Mouse (Mus musculus): Measurements from ENCODE around the gene Pstpip1.

Gene Pstpip1

DNA sequence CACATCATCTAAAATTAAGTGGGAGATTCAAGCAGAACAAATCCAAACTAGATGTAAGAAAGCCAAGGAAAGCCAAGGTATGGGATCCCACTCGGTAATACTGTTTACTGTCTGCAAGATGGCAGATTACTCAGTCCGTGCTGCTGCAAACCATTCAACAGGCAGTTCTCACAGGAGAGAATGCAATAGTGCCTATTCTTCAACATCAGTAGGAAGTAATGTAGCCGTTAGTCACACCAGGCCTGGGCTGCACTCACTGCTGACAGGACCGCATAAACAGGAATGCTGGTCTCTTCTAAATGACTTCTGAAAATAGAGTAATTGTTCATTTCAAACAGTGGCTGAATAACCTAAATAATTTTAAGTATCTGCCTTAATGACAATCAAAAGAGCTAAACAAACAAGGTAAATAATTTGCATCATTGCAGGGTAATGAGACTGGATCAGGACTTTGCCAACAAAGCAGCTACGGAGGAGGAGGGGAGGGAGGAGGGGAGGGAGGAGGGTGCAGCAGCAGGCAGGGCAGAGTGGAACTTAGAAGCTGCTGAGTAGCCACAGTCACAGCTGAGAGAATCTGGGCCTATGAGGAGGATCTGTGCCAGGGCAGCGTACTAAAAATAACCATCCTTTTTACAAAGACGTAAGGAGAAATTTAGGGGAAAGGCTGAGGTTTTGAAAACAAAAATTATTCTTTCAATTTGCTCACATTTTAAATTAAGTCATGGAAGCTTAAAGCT is 62.2 kb downstream of the Pstpip1 start:
- no peak for DNase-seq (ENCODE audit: low read depth, low spot score)

DNA sequence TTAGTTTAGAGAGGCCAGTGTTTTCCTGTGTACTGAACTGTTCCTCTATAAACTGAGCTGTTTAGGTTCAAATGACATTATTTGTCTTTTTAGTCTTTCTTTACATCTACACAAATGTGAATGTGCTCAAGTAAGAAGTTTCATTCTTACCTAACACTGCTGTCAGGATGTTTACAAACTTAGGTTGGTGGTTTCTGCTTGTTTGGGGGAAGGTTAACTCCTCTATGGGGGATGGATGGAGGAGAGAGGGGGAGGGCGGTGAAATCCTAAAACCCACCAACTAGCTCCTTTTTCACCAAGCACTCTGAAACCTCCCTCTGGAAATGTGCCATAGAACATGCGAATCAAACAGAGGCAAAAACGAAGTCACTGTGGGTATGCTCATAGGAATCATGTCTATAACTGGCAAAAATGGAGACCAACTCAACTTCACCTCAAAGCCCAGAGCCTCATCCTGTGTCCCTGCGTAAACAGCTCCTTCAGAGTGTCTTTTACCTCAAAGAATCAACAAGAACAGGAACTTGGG is 62.8 kb downstream of the Pstpip1 start:
- DNase-seq (ENCODE audit: low read depth, low spot score), result no peak

DNA sequence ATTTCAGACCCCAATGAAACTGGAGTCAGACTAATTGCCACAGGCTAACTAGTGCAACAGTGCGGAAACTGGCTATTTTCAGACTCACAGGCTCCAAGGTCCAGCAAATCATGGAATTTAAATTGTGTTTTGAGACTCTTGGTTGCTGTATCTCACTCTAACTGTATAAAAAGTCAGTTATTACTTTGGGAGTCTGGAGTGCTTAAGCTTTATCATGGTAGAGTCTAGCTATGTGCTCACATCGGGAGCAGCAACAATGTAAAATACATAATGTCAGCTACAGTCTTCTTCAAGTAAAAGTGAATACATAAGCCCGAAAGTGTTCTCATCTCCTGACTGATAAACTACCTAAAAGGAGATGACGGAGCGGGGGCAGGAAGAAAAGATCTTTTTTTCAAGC is 64.8 kb downstream of the Pstpip1 start:
- no peak for DNase-seq (ENCODE audit: low read depth, low spot score)

DNA sequence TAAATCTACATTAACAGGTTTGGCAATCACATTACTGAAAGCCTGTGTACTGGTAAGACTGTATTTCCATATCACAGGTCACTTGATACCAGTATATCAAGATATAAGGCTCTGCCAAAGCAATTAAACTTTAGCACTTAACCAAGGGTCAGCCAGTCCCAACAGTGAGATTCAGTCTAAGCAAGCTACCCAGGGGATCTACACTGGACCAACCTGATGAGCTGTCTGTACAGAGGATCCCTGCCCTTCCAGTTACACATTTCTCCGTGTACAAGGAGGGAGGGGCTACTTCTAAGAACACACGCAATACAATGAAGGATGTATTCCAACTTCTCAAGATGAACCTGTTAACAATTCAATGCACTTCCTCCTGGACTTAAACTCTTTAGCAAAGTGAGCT is 68.3 kb downstream of the Pstpip1 start:
- DNase-seq (ENCODE audit: low read depth, low spot score), result no peak

DNA sequence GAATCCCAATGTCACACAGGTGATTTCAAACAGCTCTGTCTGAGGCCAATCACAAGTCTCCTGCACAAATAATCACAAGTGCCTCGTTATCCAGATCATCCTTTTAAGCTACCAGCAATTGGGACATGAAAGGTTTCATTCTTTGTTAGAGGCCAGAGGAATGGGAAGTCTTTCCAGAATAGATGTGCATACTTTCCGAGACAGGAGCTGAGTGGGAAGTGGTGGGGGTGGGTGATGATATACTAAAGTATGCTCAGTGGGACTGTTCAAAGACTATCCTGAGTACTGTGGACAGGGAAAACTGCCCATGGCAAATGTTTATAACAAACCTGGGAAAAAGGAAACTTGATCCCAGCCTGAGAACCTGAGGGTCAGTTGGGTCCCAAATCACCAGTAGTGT is 69.7 kb downstream of the Pstpip1 start:
- DNase-seq (ENCODE audit: low read depth, low spot score), result peak; percentile 10

DNA sequence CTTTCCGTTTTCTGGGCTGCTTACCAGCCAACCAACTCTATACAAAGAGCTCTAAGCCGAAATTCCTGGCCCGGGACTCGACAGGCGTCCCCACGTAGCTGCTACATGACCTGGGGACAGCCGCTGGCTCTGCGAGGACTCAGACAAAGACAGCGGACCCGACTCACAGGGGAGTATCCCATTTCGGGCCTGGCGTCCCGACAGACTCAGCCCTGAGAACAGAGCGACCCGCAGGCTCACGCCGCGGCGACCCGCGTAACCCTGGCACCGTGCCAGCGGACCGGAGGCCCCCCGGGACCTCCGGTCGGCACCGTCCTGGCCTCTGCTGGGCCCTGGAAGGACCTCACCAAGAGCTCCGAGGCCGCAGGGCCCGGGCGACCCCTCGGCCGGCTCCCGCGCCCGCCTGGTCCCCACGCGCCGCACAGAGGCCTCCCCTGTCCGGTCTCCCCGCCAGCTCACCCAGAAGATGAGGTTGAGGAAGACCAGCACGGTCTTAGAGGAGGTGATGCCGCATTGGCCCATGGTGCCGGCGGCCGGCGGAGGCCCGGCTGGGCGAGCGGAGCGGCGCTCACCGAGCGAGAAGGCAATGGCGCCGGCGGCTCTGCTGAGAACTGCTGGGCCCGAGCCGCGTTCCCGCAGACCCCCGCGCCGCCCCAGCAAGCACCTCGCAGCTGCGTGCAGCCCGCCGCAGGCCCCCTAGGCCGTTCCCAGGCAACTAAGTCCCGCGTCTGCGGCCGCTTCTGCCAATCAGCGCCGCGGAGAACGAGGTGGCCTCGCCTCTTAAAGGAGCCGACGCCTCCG is 70.8 kb downstream of the Pstpip1 start:
- DNase-seq (ENCODE audit: low read depth, low spot score), result peak; percentile 94

DNA sequence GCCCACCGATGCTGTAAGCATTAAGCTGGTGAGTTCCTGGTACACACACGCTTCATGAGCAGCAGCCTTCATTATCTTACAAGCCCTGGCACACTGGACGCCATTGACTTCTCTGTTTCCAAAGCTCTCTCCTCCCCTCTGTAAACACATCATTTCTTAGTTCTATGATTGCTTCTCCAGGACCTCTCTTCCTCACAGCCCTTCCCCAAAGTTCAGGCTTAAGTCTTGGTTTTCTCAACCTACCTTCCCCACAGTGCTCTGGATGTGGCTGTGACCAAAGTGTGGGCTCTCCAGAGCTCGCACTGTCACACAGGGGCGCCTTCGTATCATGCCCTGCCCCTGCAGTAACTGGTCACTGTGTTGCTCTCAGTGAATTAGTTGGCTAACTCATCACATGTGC is 75.6 kb downstream of the Pstpip1 start, which contains the start of gene Tspan3:
Gene Tspan3, minus strand, starts transcription at position 101 of the 400 bp plus-strand sequence.
- no peak for DNase-seq (ENCODE audit: low read depth, low spot score)

DNA sequence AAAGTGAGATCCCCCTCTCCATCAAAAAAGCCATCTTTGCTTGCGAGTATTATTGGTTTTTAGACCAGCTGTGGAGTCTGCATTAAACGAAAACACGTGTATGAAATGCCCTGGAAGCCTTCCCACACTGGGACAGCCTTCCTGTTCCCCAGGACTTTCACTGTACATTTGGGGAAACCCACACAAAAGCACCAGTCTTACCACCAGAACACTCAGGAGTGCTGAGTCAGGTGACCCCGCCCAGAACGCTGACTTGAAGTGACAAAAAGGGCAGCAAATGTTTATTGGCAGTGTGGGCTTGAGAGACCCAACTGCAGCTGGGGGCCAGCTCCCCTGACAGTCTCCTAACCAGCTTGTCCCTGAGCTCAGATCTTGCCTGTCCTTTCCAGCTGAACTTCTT is 76.4 kb downstream of the Pstpip1 start:
- no peak for DNase-seq (ENCODE audit: low read depth, low spot score)

DNA sequence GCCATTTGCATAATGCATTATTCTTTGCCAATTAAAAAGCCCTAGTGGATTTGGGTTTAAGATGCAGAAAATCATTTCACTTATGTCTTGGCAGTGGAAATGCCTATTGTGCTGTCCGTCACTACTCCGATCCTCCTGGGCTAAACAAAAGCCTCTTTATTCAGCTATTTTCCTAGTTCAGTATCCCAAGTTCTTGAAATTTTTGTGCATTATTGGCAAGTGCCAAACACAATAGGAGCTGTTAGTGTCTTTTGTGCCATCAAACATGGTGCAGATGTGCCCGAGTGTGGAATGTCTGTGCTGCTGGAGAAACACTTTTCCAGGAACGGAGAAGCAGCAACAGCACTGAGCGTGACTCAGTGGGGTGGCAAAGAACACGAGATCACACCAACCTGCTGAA is 77.9 kb downstream of the Pstpip1 start:
- DNase-seq (ENCODE audit: low read depth, low spot score), result peak; percentile 11

DNA sequence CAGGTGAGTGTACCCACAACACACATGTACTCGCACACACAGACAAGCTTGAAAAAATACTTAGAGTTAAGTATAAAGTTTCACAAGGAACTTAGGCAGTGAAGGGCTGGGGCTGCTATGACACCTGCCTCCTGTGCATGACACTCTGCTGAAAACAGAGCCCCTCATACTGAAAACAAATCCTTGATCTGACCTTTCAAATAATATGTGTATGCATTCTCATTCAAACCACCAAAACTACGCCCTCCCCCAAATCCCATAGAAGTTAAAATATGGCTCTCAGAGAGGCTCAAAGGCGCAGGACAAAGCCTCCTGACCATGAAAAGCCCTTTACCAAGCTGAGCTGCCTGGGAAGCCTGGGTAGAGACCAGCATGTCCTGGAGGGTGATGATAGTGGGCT is 85.6 kb downstream of the Pstpip1 start:
- DNase-seq (ENCODE audit: low read depth, low spot score), result no peak

DNA sequence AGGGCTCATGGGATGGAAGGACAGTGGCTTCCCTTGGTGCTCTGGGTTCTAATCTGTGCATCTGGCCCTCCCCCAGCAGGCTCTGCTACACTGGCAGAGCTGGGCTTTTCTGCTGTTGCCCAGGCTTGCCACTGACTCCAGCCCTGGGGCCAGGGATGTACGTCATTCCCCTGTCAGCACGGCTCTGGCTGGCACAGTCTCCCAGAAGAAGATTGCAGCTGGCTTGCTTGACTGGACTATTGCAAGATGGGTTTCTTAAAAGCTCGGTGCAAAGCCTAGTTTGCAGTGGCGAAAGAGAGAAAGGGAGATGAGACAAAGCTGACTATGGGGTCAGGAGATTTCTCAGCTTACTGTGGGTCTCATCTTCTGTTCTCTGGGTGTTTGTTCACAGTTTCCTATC is 87.6 kb downstream of the Pstpip1 start:
- no peak for DNase-seq (ENCODE audit: low read depth, low spot score)
